Mouse (Mus musculus): Measurements from ENCODE around the gene Fahd1. TPM values are rescaled to one million over a fixed set of nuclear protein-coding genes. Genes with fewer than 3 reads are reported as not detected.

The Fahd1 gene
- polyA plus RNA-seq, 2 experiments = 14.8 to 16.5 TPM

DNA sequence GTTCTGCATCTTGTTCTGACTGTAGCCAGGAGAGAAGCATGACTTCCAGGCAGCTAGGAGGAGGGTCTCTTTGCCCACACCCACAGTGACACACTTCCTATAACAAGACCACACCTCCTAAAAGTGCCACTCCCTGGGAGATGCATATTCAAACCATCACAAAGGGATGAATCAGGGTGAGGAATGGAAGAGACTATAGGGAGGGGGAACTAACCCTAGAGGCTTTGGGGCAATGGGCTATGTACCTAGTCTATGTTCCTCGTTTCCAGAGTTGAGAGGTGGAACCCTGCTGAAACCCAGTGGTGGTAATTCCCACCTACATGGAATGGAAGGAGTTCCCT is 24.2 kb upstream of the Fahd1 start:
- no peak for TF ChIP-seq POLR2A (IDR thresholded peaks at IDR 0.05; ENCODE audit: borderline replicate concordance, extremely low read depth, insufficient read depth, insufficient read length)
- H3K27ac ChIP-seq (replicated peaks; ENCODE audit: low read depth, low read length) = no peak overlapping the region
- 61% methylated on average over 1 of the region's 1 CpGs for WGBS
- no peaks in the 10 kb centered on the region for H3K9me3 ChIP-seq (ENCODE audit: control insufficient read depth, low read length)
- H3K9ac ChIP-seq (ENCODE audit: low read depth, low read length, severe bottlenecking) = no peak overlapping the region
- H3K36me3 ChIP-seq (ENCODE audit: control insufficient read depth, insufficient read depth, low read length) = no peaks in the 10 kb centered on the region
- no peaks in the 10 kb centered on the region for H3K27me3 ChIP-seq (ENCODE audit: control insufficient read depth, insufficient read depth, low read length)
- DNase-seq (ENCODE audit: low spot score) (no peak), ATAC-seq (ENCODE audit: low FRiP score, low read depth) (no peak)
- no peak overlapping the region for H3K4me2 ChIP-seq (replicated peaks; ENCODE audit: low read depth, low read length, severe bottlenecking)
- H3K4me1 ChIP-seq (ENCODE audit: control insufficient read depth, insufficient read depth, low read length) = no peaks in the 10 kb centered on the region
- no peak overlapping the region for H3K4me3 ChIP-seq (replicated peaks; ENCODE audit: low read length)

- no peak overlapping the region for H3K9ac ChIP-seq (ENCODE audit: low read depth, low read length, severe bottlenecking)
- ATAC-seq (ENCODE audit: low FRiP score, low read depth) (no peak), DNase-seq (ENCODE audit: low spot score) (no peak)
- H3K9me3 ChIP-seq (ENCODE audit: control insufficient read depth, low read length) = no peaks in the 10 kb centered on the region
- no peak overlapping the region for H3K27ac ChIP-seq (replicated peaks; ENCODE audit: low read depth, low read length)
- H3K27me3 ChIP-seq (ENCODE audit: control insufficient read depth, insufficient read depth, low read length) = no peaks in the 10 kb centered on the region
- H3K4me1 ChIP-seq (ENCODE audit: control insufficient read depth, insufficient read depth, low read length) = no peaks in the 10 kb centered on the region
- WGBS = 47% methylated on average over 4 of the region's 4 CpGs
- H3K36me3 ChIP-seq (ENCODE audit: control insufficient read depth, insufficient read depth, low read length) = no peaks in the 10 kb centered on the region
- no peak overlapping the region for H3K4me3 ChIP-seq (replicated peaks; ENCODE audit: low read length)
- no peak for TF ChIP-seq POLR2A (IDR thresholded peaks at IDR 0.05; ENCODE audit: borderline replicate concordance, extremely low read depth, insufficient read depth, insufficient read length)
- H3K4me2 ChIP-seq (replicated peaks; ENCODE audit: low read depth, low read length, severe bottlenecking) = no peak overlapping the region
These were observed 23.7 kb upstream of the Fahd1 start for GRCm38 (mm10) chr17:24873695-24874404.

DNA sequence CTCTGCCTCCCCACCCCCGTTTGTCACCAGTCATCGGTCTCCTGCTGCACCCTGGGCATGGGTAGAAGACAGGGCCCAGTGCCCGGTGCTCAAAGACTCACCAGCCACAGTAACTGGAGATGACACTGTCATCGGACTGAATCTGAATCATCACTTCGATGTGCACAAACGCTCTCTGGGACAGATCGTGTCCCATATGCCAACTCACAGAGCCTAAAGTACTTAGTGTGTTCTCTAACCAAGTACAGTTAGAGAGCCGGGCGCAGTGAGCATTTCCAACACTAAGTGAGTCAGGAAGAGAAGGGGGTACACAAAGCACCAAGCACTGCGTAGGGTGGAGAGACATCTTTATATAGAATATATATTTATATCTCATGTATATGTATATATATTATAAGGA is 17.8 kb upstream of the Fahd1 start:
- peaks cover 9% of the 10 kb centered on the region; the same call in 1 of the 2 replicates for H3K36me3 ChIP-seq (ENCODE audit: control insufficient read depth, insufficient read depth, low read length)
- H3K27me3 ChIP-seq (ENCODE audit: control insufficient read depth, insufficient read depth, low read length) = no peaks in the 10 kb centered on the region
- no peak for TF ChIP-seq POLR2A (IDR thresholded peaks at IDR 0.05; ENCODE audit: borderline replicate concordance, extremely low read depth, insufficient read depth, insufficient read length)
- no peak for ATAC-seq (ENCODE audit: low FRiP score, low read depth)
- WGBS = 91% methylated on average over 10 of the region's 10 CpGs
- no peak overlapping the region for H3K27ac ChIP-seq (replicated peaks; ENCODE audit: low read depth, low read length)
- H3K4me2 ChIP-seq (replicated peaks; ENCODE audit: low read depth, low read length, severe bottlenecking) = no peak overlapping the region
- no peaks in the 10 kb centered on the region for H3K4me1 ChIP-seq (ENCODE audit: control insufficient read depth, insufficient read depth, low read length)
- no peak overlapping the region for H3K9ac ChIP-seq (ENCODE audit: low read depth, low read length, severe bottlenecking)
- no peak overlapping the region for H3K4me3 ChIP-seq (replicated peaks; ENCODE audit: low read length)
- no peaks in the 10 kb centered on the region for H3K9me3 ChIP-seq (ENCODE audit: control insufficient read depth, low read length)
- no peak for DNase-seq (ENCODE audit: low spot score)

- Histone ChIP-seq H3K9ac (ENCODE audit: low read depth, low read length, severe bottlenecking) (no peak within 1 kb of the TSS), H3K4me3 (replicated peaks; ENCODE audit: low read length) (no peak within 1 kb of the TSS), H3K4me1 (ENCODE audit: control insufficient read depth, insufficient read depth, low read length) (no peaks in the 10 kb centered on the region), H3K9me3 (ENCODE audit: control insufficient read depth, low read length) (no peaks in the 10 kb centered on the region), H3K4me2 (replicated peaks; ENCODE audit: low read depth, low read length, severe bottlenecking) (no peak within 1 kb of the TSS), H3K36me3 (ENCODE audit: control insufficient read depth, insufficient read depth, low read length) (peaks cover 26% of the 10 kb centered on the region), H3K27ac (replicated peaks; ENCODE audit: low read depth, low read length) (no peak within 1 kb of the TSS), H3K27me3 (ENCODE audit: control insufficient read depth, insufficient read depth, low read length) (no peaks in the 10 kb centered on the region)
- ATAC-seq (ENCODE audit: low FRiP score, low read depth) (no peak), DNase-seq (ENCODE audit: low spot score) (no peak)
- whole genome bisulfite sequencing = 89% methylated on average over 8 of the region's 8 CpGs
- no peak for TF ChIP-seq POLR2A (IDR thresholded peaks at IDR 0.05; ENCODE audit: borderline replicate concordance, extremely low read depth, insufficient read depth, insufficient read length)
These were observed 15.6 kb upstream of the Fahd1 start, which contains the start of gene Igfals for GRCm38 (mm10) chr17:24865776-24866175. TSS of gene Igfals (plus strand) at chr17:24865997.

DNA sequence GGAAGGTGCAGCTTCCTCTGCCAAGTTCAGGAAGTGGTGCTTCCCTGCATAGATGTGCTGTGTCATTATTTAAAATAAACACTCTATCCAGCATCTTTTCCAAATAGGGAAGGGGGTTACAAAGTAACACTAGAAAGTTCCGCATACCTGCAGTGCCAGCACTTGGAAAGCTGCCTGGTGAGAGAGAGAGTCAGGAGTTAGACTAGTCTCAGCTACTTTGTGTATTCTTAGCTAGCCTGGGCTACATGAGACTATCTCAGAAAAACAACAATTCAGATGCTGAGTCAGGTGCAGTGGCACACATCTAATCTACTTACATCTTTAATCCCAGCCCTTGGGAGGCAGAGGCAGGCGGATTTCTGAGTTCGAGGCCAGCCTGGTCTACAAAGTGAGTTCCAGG is 11.6 kb upstream of the Fahd1 start:
- 96% methylated on average over 3 of the region's 3 CpGs for WGBS
- Histone ChIP-seq H3K4me1 (ENCODE audit: control insufficient read depth, insufficient read depth, low read length) (no peaks in the 10 kb centered on the region), H3K27ac (replicated peaks; ENCODE audit: low read depth, low read length) (no peak overlapping the region), H3K9ac (ENCODE audit: low read depth, low read length, severe bottlenecking) (no peak overlapping the region), H3K36me3 (ENCODE audit: control insufficient read depth, insufficient read depth, low read length) (peaks cover 28% of the 10 kb centered on the region), H3K27me3 (ENCODE audit: control insufficient read depth, insufficient read depth, low read length) (no peaks in the 10 kb centered on the region), H3K9me3 (ENCODE audit: control insufficient read depth, low read length) (no peaks in the 10 kb centered on the region), H3K4me2 (replicated peaks; ENCODE audit: low read depth, low read length, severe bottlenecking) (no peak overlapping the region), H3K4me3 (replicated peaks; ENCODE audit: low read length) (no peak overlapping the region)
- TF ChIP-seq POLR2A (IDR thresholded peaks at IDR 0.05; ENCODE audit: borderline replicate concordance, extremely low read depth, insufficient read depth, insufficient read length) = no peak
- no peak for DNase-seq (ENCODE audit: low spot score)
- ATAC-seq (ENCODE audit: low FRiP score, low read depth) = no peak
